ENCODE assay signal across 8 mouse cellular contexts in the genomic region with DNA sequence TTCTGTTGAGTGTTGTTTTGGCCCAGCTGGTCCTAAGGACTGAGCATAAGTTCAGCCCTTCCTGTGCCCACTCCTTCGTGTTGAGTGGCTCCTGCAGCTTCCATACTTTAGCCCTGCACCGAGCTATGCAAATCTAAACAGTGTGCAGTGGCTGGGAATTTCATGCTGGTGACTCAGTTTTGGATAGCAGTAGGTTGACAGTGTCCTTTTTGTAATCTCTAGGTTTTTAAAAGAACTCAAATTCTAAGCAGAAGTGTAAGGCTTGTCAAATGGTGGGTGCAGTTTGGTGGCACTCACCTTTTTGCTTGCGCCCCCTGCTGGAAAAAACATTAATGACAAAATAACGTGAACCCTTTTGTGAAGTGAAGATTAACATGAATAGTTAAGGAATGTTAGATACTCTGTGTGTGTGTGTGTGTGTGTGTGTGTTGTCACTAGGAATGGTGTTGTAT. TPM values are rescaled to one million over a fixed set of nuclear protein-coding genes. Genes with fewer than 3 reads are reported as not detected.
A peak's percentile ranks its signal among the peaks of the same experiment; 100 is the strongest.
DNase-seq lines count a peak whose midpoint lies in the region; ATAC-seq and TF ChIP-seq lines count a peak whose summit lies in the region.

No protein-coding gene starts in this region.

- CTCF ChIA-PET in Patski (lab: Charles Lee) = interaction anchor here (0.8 to 3.9 kb wide), 8 partner anchors 8 to 137 kb away, joined by 3 to 37 read pairs (median 4); partner anchors contain the start of gene Itprid2

- no peak for DNase-seq in Patski (ENCODE audit: low read depth, low spot score)
- peak; percentile 40 to 75 for DNase-seq in cerebellum, postnatal 25 days
- DNase-seq in hindbrain, postnatal 0 days (ENCODE audit: low spot score) = peak; percentile 75
- DNase-seq in left cerebral cortex, postnatal 25 days (ENCODE audit: low spot score in 2 of 2) = peak; percentile 64 to 69
- DNase-seq in naive thymus-derived CD4-positive, alpha-beta T cell, adult 2 months (ENCODE audit: low read depth) = peak; percentile 82
- no peak for DNase-seq in urinary bladder, adult 18-20 months (ENCODE audit: low spot score in 2 of 2)

- 0 out of 2 replicates have a peak, but pooled peaks have one; percentile 40 for ATAC-seq in midbrain, embryonic 13.5 days
- ATAC-seq in midbrain, embryonic 16.5 days = no peak
- ATAC-seq in Patski = peak; percentile 62
- peak; percentile 47; the same call in 1 of the 2 replicates for ATAC-seq in hindbrain, postnatal 0 days

- H3K36me3 ChIP-seq in midbrain, embryonic 13.5 days = peaks cover 20% of the 10 kb centered on the region
- H3K36me3 ChIP-seq in midbrain, embryonic 16.5 days (ENCODE audit: control insufficient read depth, insufficient read depth, low read length) = peaks cover 8% of the 10 kb centered on the region
- H3K36me3 ChIP-seq in hindbrain, postnatal 0 days (ENCODE audit: insufficient read depth, low read length) = peaks cover 20% of the 10 kb centered on the region; the same call in 1 of the 2 replicates

- H3K27me3 ChIP-seq in midbrain, embryonic 13.5 days = no peaks in the 10 kb centered on the region
- H3K27me3 ChIP-seq in midbrain, embryonic 16.5 days (ENCODE audit: control insufficient read depth, insufficient read depth, low read depth, low read length) = no peaks in the 10 kb centered on the region
- H3K27me3 ChIP-seq in Patski = no peaks in the 10 kb centered on the region
- H3K27me3 ChIP-seq in hindbrain, postnatal 0 days (ENCODE audit: insufficient read depth, low read length) = no peaks in the 10 kb centered on the region

- no peak overlapping the region for H3K27ac ChIP-seq in midbrain, embryonic 13.5 days
- no peak overlapping the region for H3K27ac ChIP-seq in midbrain, embryonic 16.5 days (ENCODE audit: low read length)
- H3K27ac ChIP-seq in hindbrain, postnatal 0 days = no peak overlapping the region

- intact Hi-C loops in left cerebral cortex, postnatal 25 days (cut with DNase I) = loop anchor here (2.0 to 10.0 kb wide), 2 partner anchors 133 to 681 kb away; no protein-coding TSS in a partner anchor

- in situ Hi-C loops in Patski (cut with MboI; ENCODE audit: low pct_unique_long_range_greater_than_20kb) = loop anchor here (25.0 kb wide), 1 partner anchor 1609 kb away; no protein-coding TSS in a partner anchor

- WGBS in midbrain, embryonic 13.5 days = 56% methylated on average over 4 of the region's 4 CpGs
- WGBS in midbrain, embryonic 16.5 days = 53% methylated on average over 4 of the region's 4 CpGs
- 51% methylated on average over 4 of the region's 4 CpGs for WGBS in hindbrain, postnatal 0 days

- no peak overlapping the region for H3K4me3 ChIP-seq in midbrain, embryonic 13.5 days (replicated peaks)
- H3K4me3 ChIP-seq in midbrain, embryonic 16.5 days (ENCODE audit: low read depth, low read length) = no peak overlapping the region
- no peak overlapping the region for H3K4me3 ChIP-seq in hindbrain, postnatal 0 days (ENCODE audit: low read length)

- H3K4me1 ChIP-seq in midbrain, embryonic 13.5 days (replicated peaks) = no peaks in the 10 kb centered on the region
- 0 out of 2 replicates have a peak, but pooled peaks cover 4% of the 10 kb centered on the region for H3K4me1 ChIP-seq in midbrain, embryonic 16.5 days (ENCODE audit: control insufficient read depth, insufficient read depth, low read length)
- no peaks in the 10 kb centered on the region for H3K4me1 ChIP-seq in hindbrain, postnatal 0 days (ENCODE audit: insufficient read depth, low read length)

- TF ChIP-seq CTCF in Patski (IDR thresholded peaks at IDR 0.05) = peak; percentile 70
- TF ChIP-seq CTCF in hindbrain, postnatal 0 days (IDR thresholded peaks at IDR 0.05; ENCODE audit: low read depth) = peak; percentile 77

- no peak overlapping the region for H3K9ac ChIP-seq in midbrain, embryonic 13.5 days (replicated peaks)
- no peak overlapping the region for H3K9ac ChIP-seq in midbrain, embryonic 16.5 days (ENCODE audit: low read depth, low read length)
- H3K9ac ChIP-seq in hindbrain, postnatal 0 days (replicated peaks; ENCODE audit: low read length) = no peak overlapping the region

- no peak overlapping the region for H3K4me2 ChIP-seq in midbrain, embryonic 13.5 days (replicated peaks)
- H3K4me2 ChIP-seq in midbrain, embryonic 16.5 days (ENCODE audit: low read length) = no peak overlapping the region
- no peak overlapping the region for H3K4me2 ChIP-seq in hindbrain, postnatal 0 days (ENCODE audit: low read depth, low read length)

- H3K9me3 ChIP-seq in midbrain, embryonic 13.5 days = no peaks in the 10 kb centered on the region
- no peaks in the 10 kb centered on the region for H3K9me3 ChIP-seq in midbrain, embryonic 16.5 days (replicated peaks; ENCODE audit: control insufficient read depth, low read length, poor library complexity, severe bottlenecking)
- no peaks in the 10 kb centered on the region for H3K9me3 ChIP-seq in hindbrain, postnatal 0 days (ENCODE audit: low read length)

- POLR2A ChIA-PET in Patski (lab: Charles Lee) = interaction anchor here (1.6 kb wide), 1 partner anchor 10 kb away, joined by 9 read pairs; no protein-coding TSS in a partner anchor

RNA-seq across cellular contexts. Expression of gene Itprid2, which starts 11.1 kb away (rescaled TPM):
- 2.9 and 3.5 TPM in 2 replicates for polyA plus RNA-seq in midbrain, embryonic 13.5 days (2015; fragmentation: Nextera tagmentation; extraction: Ambion mirVana)
- 3.5 and 4.2 TPM in 2 replicates for polyA plus RNA-seq in midbrain, embryonic 16.5 days (2015; fragmentation: Nextera tagmentation; extraction: Ambion mirVana)
- 25.9 TPM for polyA plus RNA-seq in Patski (2021)
- 10.2 and 11.6 TPM in 2 replicates for total RNA-seq in hindbrain, postnatal 0 days (2014; rRNA removed)
- 5.9 TPM in 2 replicates for polyA plus RNA-seq in hindbrain, postnatal 0 days (2015; fragmentation: Nextera tagmentation; extraction: Ambion mirVana)
- 10 to 100 TPM; 32.8 to 33.4 TPM for total RNA-seq in left cerebral cortex, postnatal 25 days (2021)

Comparison
In these comparisons a context has a peak if more than half of its experiments do, and no peak if none do; other contexts are left out.
1. DNase-seq: peak in cerebellum, postnatal 25 days (2 of 2), hindbrain, postnatal 0 days (single experiment), left cerebral cortex, postnatal 25 days (2 of 2) and naive thymus-derived CD4-positive, alpha-beta T cell, adult 2 months (single experiment); none in Patski (single experiment) and urinary bladder, adult 18-20 months (0 of 2).